Mouse (Mus musculus) frontal cortex, postnatal 14 days (tissue): ENCODE measurements at regions not wholly inside any gene's neighbourhood (a gene's known extent, or its start where the extent isn't known, plus 50 kb on each side); places are given as distances from the start of the nearest gene placed in this dataset.

Experiments
- DNase-seq, 2 experiments: peaks; one replicate each; pipeline ENCODE4 v3.0.0; 2022; ENCODE audit warnings: low spot score in 2 of 2

DNA sequence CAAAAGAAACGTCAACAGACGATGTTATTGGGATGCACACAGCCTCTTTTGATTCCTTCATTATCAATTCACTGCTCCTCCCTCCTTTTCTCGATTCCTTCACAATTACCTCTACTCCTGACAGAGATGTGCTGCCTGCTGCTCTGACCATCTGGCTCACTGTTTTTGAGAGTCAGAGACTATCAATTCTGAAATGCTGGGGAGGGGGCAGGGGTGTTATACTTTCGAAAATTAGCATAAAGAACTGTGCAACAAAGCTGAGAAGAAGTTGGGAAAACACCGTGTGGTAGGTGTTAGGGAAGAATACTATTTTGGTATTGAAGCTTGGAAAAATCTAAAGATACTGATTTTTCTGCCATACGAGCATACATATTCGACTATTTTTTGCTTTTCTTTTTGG, 96.4 kb downstream of the Nedd1 start:
- DNase-seq, result peak in 1 of 2 experiments; percentile 4

DNA sequence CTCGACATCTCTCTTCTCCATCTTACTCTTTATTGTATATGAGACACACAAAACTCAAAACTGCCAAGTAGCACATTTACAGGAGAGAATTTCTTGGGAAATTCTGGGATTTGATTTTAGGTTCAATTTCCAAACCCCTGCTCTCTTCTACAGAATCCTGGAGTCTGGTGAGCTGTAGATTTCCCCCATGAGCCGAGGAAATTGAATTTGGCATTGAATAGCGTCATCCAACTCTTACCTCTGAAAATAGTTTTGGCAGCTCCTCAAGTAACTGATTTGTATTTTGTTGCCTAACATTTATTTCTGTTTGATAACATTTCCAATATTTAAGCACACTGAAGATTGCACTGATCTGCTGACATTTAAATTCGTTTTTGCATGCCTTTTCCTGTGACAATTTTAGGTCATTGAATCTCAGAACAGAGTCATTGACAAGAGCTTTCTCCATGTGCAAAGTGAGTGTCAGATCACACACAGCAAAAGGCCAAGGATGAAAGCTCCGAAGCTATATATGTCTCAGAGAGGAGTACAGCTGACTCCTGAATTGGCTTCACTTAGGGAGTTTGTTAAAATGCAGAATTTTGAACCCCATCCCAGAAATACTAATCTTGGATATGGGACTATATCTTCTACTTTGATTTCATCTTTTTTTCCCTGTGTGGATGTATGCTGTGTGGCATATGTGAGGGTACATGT, 106.4 kb downstream of the Nedd1 start:
- no peak for DNase-seq

DNA sequence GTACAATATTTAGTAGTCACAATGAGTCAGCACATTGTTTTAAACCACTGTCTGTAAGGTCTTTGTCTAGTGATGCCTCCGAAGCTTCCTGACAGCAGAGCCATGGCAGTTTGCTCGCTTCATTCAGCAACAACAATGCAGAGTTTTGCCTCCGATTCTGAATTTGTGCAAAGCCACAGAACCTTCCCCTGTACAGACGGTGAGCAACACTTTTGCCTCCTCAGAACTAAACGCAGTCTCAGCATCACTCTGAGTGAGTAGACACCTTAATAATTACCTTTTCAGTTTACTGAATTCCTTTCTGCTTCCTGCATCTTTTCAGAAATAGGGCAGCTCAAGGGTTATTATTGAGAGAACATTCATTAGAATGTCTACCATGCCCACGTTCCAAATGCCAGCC, 107.9 kb downstream of the Nedd1 start:
- DNase-seq, result no peak

DNA sequence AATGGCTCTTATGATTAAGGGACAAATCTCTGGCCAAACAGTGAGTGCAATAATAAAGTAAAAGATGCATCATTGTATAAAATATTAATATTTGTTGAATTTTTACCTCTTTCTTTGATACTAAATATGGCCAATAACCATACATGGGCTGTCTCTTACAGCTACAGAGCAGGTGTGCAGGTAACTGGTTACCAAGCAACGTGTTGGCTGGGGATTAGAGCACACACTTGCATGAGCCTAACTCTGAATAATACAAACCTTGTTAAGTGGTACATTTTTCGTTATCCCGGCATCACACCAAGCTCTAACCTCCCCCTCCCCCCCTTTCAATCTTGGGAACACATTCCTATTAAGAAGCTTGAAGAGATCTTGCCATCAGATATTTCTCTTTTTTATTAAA, 111.2 kb downstream of the Nedd1 start:
- no peak for DNase-seq

DNA sequence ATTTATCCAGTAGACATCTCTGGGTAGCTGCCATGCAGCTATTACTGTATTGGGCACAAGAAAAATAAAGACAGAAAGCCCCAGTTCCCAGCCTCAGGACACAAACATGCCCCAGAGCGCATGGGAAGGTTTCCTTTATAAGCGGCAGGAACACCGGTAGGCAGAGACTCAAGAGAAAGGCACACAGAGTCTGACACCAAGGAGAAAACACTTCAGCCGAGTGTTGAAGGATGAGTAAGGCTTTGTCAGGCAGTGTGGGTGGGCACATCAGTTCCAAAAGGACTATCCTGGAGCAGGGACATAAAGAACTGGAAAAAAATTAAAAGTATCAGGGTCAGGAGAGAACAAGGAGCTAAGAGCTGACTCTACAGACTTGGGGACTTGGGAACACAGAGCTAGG, 115.5 kb downstream of the Nedd1 start:
- DNase-seq, result no peak

DNA sequence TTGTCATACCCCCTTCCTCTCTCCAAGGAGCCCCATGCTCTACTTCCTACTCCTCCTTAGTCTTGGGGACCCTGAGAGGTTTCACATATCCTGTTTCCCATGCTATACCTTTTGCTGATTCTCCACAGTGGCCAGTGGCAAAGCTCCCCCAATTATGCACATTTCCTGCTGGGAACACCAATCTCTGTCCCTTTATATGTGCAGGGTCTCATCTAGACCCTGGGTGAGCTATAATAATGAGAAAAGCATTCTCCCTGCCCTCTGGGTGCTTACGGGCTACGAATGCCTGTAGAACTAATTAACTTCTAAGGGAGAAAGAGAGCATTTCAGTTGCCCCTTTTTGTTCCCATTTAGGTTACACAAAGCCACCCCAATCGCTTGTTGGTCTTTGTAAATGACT, 116.6 kb downstream of the Nedd1 start:
- no peak for DNase-seq

DNA sequence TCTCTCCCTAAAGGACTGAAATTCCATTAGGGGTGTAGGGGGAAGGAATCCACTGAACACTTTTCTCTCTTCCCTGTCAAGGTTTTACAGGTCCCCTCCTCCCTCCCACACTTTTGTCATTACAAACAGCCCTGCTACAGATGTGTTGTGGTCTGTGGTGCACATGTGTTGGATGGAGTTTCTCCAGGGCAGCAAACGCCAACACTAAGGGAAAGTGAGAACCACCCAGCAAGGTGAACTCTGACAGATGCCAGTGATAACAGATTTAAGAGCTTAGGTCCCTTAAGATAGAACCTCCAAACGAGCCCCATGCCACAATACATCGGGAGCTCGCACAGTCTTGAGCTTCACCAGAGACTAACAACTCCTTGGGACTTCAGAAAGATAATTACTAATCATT, 122.1 kb downstream of the Nedd1 start:
- DNase-seq, result no peak

DNA sequence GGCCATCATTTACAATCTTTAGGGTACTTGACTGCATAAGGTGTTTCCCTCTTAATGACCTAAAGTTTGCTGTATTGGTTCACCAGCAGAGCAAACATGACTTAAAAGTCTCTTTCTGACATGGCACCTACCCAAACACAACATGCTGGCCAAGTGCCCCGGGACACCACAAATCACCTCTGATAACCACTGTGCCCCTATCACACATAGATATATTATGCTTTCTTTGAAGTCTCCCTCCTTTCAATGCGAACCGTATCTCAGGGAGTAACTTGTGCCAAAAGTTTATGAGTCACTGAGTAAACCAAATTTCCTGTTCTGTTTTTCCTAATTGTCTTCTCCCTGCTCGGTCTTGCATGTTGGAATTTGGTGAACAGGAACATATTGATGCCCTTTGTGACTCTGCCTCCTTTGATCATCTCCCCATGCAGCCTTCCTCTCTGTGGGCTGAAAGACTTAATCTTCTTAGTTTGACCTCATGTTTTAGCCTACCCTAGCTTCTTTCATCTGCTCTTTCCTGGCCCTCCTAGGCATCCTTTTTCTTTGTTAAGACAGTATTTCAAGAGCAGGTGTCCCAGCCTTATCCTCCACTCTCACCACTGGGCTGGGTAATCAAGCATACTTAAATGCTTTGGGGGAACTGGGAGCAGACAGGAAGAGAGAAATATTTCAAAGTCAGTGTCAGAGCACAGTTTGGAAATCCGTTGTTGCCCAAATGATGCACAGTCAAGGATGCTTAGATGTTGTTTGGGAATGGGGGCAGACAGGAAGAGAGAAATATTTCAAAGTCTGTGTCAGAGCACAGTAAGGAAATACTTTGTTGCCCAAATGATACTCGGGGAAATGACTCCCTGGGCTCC, 126.5 kb downstream of the Nedd1 start:
- DNase-seq, result no peak

DNA sequence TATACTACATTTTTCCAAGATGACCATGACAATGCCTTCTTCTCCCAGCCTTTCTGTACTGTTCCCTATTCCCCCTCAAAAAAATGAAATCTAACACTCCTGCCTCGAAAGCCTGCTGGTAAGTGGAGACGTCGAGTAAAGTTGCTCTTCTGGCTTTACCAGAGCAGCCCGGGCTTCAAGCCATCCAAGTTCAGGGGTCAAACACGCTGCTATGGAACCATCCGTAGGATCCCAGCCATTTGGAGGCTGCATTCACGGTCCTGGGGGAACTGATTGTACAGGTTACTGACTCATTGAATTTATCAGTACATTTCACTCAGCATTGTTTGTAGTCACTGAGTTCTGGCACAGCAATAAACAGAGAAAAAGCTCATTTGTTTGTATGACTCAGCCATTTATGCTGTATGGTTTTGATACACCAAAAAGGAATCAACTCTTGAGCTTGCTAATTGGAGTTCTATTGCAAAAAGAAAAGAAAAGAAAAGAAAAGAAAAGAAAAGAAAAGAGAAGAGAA, 128.2 kb downstream of the Nedd1 start:
- DNase-seq, result no peak

DNA sequence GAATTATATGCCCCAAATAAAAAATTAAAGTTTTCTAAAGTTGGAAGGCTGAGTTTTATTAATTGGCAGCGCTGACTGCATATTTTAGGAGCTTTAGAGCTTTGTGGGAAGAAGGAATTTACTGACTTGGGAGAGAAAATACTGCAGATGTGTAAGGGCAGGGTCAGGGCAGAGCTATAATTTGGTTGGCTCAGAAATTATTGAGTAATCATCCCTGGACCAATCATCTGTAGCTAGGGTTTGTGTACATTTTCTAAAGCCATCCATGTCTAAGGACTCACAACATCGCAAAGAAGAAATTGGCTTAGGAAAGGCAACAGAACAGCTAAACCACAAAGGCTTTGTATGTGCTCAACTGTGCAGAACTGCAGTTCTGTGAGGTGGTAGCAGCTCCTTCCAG, 143.3 kb downstream of the Nedd1 start:
- no peak for DNase-seq

DNA sequence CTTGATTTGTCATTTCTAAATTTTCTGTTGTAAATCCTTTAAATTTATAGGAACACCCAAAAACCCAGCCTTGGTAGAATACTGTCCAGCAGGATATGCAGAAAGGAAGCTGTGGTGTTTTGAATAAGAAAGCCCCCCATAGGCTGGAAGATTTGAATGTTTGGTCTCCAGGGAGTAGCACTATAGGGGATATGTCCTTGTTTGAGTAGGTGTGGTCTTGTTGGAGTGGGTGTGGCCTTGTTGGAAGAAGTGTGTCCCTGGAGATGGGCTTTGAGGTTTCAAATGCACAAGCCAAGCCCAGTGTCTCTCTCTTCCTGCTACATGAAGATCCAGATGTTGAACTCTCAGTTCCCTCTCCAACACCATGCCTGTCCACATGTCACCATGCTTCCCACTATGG, 151.7 kb downstream of the Nedd1 start:
- DNase-seq, result no peak

DNA sequence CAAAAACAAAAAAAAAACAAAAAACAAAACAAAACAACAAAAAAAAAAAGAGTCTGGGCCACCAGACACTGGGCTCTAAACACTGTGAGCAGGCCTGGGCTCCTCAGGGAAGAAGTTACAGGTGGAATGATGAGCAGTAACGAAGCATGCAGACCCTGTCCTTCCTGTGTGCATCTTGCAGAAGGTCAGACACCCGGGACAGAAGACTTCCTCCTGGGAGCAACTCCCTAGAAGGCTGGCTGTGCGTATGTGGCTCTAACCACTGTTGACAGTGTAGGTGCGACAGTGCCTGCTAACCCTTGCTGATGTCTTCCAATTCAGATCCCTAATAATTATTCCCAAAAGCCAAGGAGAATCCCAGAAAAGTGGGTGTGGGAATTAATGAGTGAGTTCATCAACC, 164.8 kb downstream of the Nedd1 start:
- DNase-seq, result no peak

DNA sequence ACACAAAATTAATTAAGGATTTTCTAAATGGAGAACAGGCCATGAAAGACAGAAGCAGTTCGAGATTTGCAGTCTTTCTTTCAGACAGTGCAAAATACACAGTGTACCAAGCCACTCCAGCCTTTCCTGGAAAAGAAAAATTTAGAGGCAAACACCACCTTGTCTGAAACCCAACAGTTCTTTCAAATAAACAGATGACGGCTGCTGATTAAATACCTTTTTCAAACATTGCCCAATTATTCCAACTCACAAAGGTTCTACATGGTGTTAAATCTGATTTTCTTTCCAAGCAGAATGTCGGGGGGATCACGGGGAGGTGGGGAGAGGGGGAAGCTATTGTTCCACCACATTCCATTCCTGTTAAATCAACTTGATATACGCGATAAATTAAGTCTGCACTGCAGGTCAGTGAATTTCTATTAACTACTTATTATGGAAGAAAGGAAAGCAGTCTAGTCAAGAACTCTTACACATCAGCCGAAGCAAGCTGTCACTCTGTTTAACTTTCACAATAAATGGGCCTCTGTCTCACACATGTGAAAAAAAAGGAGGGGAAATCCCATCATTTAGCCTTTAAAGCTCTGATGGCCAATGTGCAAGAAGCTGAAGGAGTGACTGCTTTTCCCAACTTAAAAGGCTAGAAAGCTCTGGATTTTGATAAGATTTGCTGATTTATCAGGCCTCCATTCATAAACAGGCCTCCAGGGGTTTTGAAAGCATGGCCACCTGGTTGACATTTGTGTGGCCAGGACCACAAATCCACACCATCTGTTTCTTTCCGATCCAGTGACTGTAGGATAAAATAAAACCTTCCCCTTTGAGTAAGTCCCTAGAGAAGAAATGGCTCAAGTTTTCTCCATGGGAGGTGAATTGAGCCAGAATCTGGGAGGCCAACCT, 165.4 kb downstream of the Nedd1 start:
- DNase-seq, result no peak

DNA sequence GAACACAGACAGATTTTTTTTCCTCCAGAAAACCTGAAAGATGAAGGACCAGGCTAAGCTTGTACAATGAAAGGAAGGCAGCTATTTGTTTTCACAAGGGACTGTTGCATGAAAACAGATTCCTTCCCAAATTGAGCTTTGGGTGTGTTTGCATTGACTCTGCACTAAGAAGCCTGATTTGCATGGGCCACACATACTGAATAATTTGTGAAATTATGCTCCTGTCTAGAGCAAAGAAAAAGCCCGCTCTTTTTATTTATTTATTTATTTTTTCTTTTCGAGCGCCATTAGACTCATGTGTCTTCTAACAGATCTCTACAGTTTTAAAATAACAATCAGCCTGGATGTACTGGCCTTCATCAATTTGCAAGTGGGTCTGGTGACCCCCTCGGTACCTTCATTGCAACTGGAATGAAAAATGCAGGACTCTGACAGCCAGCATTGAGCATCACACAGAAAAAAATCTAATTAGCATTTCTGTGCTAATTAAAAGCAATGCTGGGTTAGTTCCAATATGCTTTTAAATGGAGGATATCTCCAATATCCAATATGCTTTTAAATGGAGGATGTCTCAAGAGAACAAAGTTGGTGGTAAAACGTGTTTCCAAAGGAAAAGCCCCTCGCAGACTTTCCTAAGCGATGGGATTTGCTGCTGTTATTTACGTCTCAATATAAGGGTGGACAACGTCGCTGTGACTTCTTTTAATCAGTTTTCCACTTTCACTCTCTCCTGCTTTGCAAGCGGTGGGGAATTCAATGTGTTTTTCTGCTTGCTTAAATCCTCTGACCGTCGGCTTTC, 166.3 kb downstream of the Nedd1 start:
- DNase-seq, result no peak

DNA sequence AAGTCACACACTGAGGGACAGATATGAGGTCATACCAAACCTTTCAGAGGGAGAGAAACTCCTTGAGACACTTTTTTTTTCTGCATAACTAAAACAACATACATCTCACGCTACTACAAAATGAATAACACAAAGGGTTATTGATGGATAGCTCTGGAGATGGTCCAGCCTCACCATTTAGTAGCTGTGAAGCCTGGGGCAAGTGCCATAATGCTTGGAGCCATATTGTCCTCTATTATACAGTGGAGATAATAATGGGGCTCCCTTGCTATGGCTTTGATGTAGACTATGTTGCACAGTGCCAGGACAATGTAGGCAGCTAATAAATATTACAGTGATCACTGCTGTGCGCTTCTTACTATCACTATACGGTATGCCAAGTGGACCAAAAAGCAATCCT, 168.3 kb downstream of the Nedd1 start:
- no peak for DNase-seq

DNA sequence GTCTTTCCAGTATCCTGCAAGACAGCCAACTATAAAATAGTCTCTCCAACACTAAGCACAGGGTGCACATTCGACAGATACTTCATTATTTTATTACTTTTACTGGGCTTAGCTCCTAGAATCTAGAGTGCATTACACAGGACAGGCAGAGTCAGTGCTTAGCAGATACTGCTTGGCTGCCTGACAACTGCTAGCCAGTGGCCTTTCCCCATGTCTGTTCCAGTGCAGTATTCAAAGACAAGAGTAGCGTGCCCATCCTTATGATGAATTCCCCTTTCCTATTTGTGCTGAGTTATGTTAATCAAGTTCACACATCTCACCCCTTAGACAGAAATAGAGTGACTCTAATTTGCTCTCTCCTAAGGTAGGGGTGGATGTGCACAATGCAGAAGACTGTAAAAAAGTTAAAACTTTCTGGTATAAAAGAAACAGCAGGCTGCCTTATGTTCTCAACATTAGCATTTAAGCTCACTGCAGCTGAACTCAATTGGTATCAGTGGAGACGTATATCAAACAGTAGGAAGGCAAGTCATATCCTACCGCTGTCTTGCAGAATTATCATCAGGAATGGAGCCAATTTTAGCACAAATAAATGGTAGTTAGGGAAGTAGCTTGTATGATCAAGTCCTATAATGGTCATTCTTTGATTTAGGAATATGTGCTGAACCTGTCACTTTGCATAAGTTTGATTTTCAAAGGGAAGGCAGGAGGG, 173.2 kb downstream of the Nedd1 start:
- DNase-seq, result no peak

DNA sequence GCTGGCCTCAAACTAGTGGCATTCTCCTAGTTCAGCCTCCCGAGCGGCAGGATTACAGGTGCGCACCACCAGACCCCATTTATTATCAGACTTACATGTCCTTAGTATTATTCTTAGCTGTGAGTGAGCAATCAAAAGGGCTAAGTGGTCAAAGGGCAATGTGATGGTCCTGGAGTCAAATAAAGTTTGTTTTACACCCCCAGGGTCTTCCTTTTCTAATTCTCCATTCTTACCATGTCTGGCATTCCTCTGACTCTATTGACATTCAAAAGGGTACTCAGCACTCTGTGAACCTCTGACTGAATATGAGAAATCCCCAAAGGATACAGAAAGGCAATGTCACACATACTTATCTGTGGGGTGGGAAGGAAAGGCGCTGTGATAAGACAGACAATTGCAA, 183.8 kb downstream of the Nedd1 start:
- no peak for DNase-seq

DNA sequence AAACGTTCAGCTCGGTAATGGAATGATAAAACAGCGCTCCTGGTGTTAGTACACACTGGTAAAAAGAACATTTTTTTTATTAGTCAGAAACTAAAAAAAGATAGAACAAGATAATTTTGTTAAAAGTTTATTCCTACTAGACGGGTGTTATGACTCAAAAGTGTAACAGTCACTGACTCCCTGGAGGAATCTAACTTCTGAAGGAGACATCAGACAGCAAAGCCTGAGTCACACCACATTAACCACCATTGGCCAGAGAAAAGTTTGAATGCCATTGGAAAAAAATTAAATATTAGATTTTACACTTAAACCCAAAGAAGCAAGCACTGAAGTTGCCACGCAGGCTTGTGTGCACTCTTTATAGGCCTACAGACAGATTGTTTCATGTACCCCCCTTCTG, 205.3 kb downstream of the Nedd1 start:
- no peak for DNase-seq

DNA sequence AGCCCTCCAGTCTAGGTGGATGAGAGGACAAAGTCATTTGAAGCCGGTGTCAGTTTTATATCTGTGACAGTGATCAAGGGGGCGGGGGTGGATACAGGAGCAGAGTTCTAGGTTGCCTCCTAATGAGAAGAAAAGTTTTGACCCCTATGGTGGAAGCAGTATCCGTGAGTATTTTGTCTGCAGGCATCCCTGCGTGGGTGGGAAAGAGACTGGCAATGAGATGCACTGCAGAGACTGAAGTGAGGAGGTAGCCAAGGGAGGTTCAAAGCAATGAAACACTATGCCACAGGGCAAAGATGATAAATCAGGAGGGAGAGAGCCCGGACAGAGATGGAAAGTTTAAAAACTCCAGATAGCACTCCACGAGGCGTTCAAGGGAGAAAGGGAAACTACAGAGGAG, 210.5 kb downstream of the Nedd1 start:
- DNase-seq, result no peak

DNA sequence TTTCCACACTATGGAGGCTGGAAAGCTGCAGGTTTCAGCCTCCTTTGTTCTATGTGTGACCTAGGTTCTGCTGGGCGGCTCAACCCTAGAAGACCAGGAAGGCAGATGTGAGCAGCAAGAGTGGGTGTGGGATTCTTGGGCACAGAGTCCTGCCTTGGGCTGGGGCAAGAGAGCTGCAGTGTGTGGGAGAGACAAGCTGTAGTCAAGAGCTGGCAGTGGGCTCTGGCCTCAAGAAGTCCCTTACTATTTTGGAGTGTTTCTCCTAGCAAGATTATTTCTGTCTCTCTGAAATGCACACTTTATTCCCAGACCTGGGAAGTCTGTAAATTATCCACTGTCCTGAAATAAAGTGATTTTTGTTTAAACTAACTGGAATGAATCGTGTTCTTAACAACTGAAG, 211.5 kb downstream of the Nedd1 start:
- DNase-seq, result no peak

DNA sequence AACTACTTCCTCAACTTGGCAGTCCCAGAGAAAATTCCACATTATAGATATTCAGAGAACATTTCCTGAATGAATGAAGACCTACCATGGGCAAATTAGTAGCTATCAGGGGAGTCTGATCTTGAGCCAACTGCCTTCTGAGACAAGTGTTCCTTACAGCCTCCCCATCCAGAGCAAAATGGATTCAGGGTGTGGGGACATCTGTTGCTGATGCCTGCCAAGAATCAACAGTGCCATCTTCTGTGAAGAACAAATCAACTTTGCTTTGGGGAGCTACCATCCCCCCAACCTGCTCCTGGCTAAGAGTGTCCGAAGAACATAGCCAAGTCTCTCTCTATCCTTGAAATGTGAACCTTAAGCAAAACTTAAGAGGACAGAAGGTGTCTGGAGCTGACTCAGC, 217.9 kb downstream of the Nedd1 start:
- DNase-seq, result no peak
